Mouse (Mus musculus): ENCODE results near the gene Lrrc2. TPM values are rescaled to one million over a fixed set of nuclear protein-coding genes. Genes with fewer than 3 reads are reported as not detected.
A peak's percentile ranks its signal among the peaks of the same experiment; 100 is the strongest.

Gene Lrrc2
- polyA plus RNA-seq, 1 experiment from 2014 or later = 0.34 TPM

DNA sequence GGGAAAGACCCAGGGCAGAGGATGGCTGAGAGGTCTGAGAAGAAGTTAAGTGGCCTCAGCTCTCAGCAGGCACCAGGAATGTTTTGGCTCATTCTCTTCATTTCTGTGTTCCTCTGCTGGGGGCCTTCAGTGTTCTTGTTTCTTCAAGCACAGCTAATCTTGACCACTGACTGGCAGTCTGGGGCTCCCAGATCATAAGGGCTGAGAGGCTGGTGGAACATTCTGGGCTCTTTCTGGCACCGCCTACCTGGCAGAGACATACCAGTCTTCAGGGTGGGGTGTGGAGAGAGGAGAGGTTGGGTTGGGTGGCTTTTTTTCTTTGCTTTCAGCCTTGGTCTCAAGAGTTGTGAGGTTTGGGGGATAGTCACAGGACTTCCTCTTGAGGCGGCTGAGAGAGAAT lies 47.7 kb downstream of the Lrrc2 start:
- Histone ChIP-seq H3K9ac (no peak overlapping the region), H3K27ac (no peak overlapping the region), H3K36me3 (no peaks in the 10 kb centered on the region)

DNA sequence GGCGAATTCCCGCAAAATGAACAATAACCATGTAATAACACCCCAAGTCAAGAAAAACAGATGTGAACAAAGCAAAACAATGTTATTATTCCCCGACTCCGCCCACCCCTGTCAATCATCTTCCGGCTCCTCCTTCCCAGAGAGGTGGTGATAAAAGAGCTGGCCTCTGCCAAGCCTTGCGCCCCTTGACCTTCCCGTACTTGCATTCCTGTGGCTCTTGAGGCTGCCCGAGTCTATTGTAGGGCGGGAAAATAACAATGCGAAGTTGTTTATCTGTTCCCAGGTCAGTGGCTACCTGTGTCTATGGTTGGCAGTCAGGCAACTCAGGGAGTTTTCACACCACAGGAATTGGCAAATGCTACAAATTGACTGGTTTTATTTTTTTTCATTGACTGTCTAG lies 48.5 kb downstream of the Lrrc2 start:
- no peak overlapping the region for H3K9ac ChIP-seq
- H3K4me2 ChIP-seq (replicated peaks) = no peak overlapping the region
- 63% methylated on average over 10 of the region's 10 CpGs for WGBS
- no peaks in the 10 kb centered on the region for H3K9me3 ChIP-seq
- H3K36me3 ChIP-seq = no peaks in the 10 kb centered on the region
- H3K4me3 ChIP-seq (replicated peaks) = no peak overlapping the region
- ATAC-seq = no peak
- H3K4me1 ChIP-seq (replicated peaks) = 0 out of 2 replicates have a peak, but pooled peaks cover 5% of the 10 kb centered on the region
- no peaks in the 10 kb centered on the region for H3K27me3 ChIP-seq (replicated peaks)
- H3K27ac ChIP-seq = no peak overlapping the region

More for the DNA sequence above, 47.7 kb downstream of the Lrrc2 start:
- Histone ChIP-seq H3K9me3 (no peaks in the 10 kb centered on the region), H3K4me3 (replicated peaks) (no peak overlapping the region), H3K27me3 (replicated peaks) (no peaks in the 10 kb centered on the region), H3K4me1 (replicated peaks) (0 out of 2 replicates have a peak, but pooled peaks cover 5% of the 10 kb centered on the region), H3K4me2 (replicated peaks) (no peak overlapping the region)
- WGBS = 94% methylated on average over 2 of the region's 2 CpGs
- ATAC-seq = no peak

DNA sequence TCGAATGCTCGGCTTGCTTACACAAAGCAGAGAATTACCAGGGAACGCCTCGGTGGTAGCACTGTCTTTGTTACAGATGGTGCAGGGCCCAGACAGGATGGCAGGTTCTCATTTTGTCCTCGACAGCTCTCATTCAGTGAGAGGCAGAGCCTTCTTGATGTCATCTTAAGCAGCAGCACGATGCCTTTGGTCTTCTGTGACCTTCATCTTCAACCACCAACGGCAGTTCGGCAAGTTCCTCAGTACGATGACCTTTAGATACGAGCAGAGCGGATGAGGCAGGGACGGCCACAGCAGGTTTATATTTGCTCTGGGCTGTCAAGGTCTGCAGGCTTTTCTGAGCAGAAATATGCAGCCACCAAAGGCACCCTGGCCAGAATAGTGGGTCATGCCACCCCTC lies 50.3 kb downstream of the Lrrc2 start:
- H3K36me3 ChIP-seq = no peaks in the 10 kb centered on the region
- H3K27me3 ChIP-seq (replicated peaks) = no peaks in the 10 kb centered on the region
- H3K4me3 ChIP-seq (replicated peaks) = no peak overlapping the region
- H3K4me1 ChIP-seq (replicated peaks) = 0 out of 2 replicates have a peak, but pooled peaks cover 5% of the 10 kb centered on the region
- no peak overlapping the region for H3K4me2 ChIP-seq (replicated peaks)
- no peak for ATAC-seq
- H3K9ac ChIP-seq = no peak overlapping the region
- WGBS = 66% methylated on average over 12 of the region's 12 CpGs
- no peak overlapping the region for H3K27ac ChIP-seq
- no peaks in the 10 kb centered on the region for H3K9me3 ChIP-seq

DNA sequence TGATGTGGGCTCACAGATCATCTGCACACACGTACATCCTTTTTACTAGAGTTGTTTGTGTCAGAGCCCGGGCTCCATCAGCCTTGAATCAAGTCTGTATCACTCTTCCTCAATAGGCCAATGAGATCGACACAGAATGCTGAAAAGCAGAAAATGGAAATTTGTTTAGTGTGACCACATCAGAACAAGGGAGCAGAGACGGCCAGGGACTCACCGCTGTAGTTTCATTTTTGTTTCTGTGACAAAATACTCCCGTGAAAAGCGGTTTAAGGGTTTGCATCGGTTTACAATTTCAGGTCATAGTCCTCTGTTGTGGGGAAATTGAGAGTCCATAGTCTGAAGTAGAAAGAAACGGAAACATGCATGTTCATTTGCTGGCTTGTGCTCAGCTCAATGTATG lies 51.9 kb downstream of the Lrrc2 start:
- Histone ChIP-seq H3K27ac (no peak overlapping the region), H3K4me3 (replicated peaks) (no peak overlapping the region), H3K4me2 (replicated peaks) (no peak overlapping the region), H3K36me3 (no peaks in the 10 kb centered on the region), H3K9ac (no peak overlapping the region), H3K4me1 (replicated peaks) (0 out of 2 replicates have a peak, but pooled peaks cover 5% of the 10 kb centered on the region), H3K9me3 (no peaks in the 10 kb centered on the region), H3K27me3 (replicated peaks) (no peaks in the 10 kb centered on the region)
- 86% methylated on average over 9 of the region's 9 CpGs for WGBS
- no peak for ATAC-seq

DNA sequence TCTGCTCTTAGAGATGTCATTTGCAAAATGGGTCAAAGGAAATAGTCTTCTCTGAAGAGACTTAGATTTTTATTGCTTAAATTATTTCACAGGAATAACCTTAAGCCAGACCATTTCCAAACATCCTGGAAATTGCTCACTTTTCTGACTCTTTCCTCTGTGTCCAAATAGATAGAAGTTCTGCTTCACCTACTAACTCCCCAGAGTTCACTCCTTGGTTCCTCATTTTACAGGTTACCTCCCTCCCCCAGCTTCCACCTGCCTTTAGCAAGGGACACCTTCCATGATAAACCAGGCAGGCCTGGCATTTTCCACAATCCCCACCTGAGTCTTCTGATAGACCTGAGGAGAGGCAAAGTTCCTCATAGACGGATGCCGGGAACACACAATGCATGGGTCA lies 55.2 kb downstream of the Lrrc2 start:
- WGBS = 87% methylated on average over 2 of the region's 2 CpGs
- no peaks in the 10 kb centered on the region for H3K36me3 ChIP-seq
- H3K4me3 ChIP-seq (replicated peaks) = no peak overlapping the region
- H3K27ac ChIP-seq = no peak overlapping the region
- no peaks in the 10 kb centered on the region for H3K9me3 ChIP-seq
- no peaks in the 10 kb centered on the region for H3K27me3 ChIP-seq (replicated peaks)
- ATAC-seq = no peak
- no peak overlapping the region for H3K9ac ChIP-seq
- no peak overlapping the region for H3K4me2 ChIP-seq (replicated peaks)
- no peaks in the 10 kb centered on the region for H3K4me1 ChIP-seq (replicated peaks)

DNA sequence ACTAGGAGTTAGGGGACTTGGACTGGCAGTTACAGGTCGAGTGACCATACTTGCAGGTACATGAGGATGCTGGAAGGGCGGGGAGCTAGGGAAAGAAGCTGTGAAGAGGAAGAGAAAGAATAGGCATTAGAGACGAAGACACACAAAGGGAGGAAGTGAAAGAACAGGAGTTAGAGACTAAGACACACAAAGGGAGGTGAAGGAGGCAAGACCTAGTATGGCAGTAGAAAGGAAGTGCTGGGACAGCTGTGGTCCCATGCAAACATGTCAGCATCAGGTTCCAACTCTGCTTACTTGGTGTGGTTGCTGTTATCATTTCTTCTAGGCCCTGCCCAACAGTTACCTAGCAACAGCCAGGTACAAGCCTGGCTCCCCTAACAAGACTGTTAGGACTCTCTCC lies 58.4 kb downstream of the Lrrc2 start:
- Histone ChIP-seq H3K27me3 (replicated peaks) (no peaks in the 10 kb centered on the region), H3K4me3 (replicated peaks) (no peak overlapping the region), H3K4me2 (replicated peaks) (no peak overlapping the region), H3K36me3 (no peaks in the 10 kb centered on the region), H3K27ac (no peak overlapping the region), H3K4me1 (replicated peaks) (no peaks in the 10 kb centered on the region), H3K9me3 (no peaks in the 10 kb centered on the region), H3K9ac (no peak overlapping the region)
- 73% methylated on average over 3 of the region's 3 CpGs for WGBS
- no peak for ATAC-seq

DNA sequence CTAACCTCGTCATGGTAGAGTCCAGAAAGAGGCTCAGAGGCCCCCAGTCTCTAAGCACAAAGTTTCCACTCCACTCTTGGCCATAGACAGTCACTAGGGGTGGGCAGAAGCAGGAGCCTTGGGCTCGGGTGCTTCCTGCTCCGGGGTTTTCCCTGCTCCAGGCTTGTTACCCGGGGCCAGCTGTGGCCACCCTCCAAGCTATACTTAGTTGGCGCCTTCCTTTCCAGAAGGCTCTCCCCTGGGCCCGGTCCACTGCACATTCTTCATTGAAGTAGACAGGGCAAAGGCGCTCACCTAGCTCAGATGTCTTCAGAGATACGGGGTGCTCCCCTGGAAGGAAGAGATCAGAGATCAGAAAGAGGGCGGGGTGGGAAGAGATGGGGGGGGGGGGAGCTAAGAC lies 60.2 kb downstream of the Lrrc2 start:
- Histone ChIP-seq H3K27me3 (replicated peaks) (no peaks in the 10 kb centered on the region), H3K4me1 (replicated peaks) (no peaks in the 10 kb centered on the region), H3K9ac (no peak overlapping the region), H3K4me2 (replicated peaks) (no peak overlapping the region), H3K36me3 (no peaks in the 10 kb centered on the region), H3K27ac (no peak overlapping the region), H3K9me3 (no peaks in the 10 kb centered on the region), H3K4me3 (replicated peaks) (no peak overlapping the region)
- no peak for ATAC-seq
- WGBS = 77% methylated on average over 9 of the region's 9 CpGs

DNA sequence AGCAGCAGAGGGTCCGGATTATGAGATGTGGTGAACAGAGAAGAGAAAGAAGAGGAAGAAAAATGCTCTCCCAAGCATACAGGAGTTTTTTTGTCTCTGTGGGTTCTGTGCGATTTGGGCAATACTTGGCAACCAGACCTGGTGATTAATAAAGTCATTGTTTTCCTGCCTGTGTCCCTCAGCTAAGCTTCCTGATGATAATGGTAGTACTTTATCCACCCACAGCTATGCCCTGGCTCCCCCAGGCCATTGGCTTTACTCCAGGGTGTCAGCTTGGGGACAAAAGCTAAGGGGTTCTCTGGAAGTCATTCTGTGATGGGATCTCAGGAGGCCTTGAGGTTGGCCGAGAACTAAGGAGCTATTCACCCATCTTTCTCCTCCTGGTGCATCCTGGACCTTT lies 60.7 kb downstream of the Lrrc2 start:
- 79% methylated on average over 3 of the region's 3 CpGs for WGBS
- Histone ChIP-seq H3K4me2 (replicated peaks) (no peak overlapping the region), H3K9ac (no peak overlapping the region), H3K27me3 (replicated peaks) (no peaks in the 10 kb centered on the region), H3K27ac (no peak overlapping the region), H3K9me3 (no peaks in the 10 kb centered on the region), H3K4me1 (replicated peaks) (no peaks in the 10 kb centered on the region), H3K36me3 (no peaks in the 10 kb centered on the region), H3K4me3 (replicated peaks) (no peak overlapping the region)
- ATAC-seq = no peak

DNA sequence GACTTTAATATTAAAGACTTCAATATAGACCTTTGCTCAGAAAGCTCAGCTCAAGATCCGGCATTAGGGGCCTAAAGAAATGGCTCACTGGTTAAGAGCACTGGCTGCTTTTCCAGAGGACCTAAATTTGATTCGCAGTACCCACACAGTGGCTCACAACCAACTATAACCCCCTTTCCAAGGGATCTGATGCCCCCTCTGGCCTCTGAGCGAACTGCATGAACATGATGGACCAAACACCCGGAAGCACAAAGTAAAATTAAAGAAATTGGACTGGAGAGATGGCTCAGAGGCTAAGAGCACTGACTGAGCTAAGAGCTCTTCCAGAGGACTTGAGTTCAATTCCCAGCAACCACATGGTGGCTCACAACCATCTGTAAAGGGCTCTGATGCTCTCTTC lies 64.3 kb downstream of the Lrrc2 start:
- ATAC-seq = no peak
- Histone ChIP-seq H3K27me3 (replicated peaks) (no peaks in the 10 kb centered on the region), H3K36me3 (no peaks in the 10 kb centered on the region), H3K4me2 (replicated peaks) (no peak overlapping the region), H3K9me3 (no peaks in the 10 kb centered on the region), H3K4me1 (replicated peaks) (no peaks in the 10 kb centered on the region; the same call in 1 of the 2 replicates), H3K9ac (no peak overlapping the region), H3K4me3 (replicated peaks) (no peak overlapping the region), H3K27ac (no peak overlapping the region)
- 83% methylated on average over 4 of the region's 4 CpGs for WGBS

DNA sequence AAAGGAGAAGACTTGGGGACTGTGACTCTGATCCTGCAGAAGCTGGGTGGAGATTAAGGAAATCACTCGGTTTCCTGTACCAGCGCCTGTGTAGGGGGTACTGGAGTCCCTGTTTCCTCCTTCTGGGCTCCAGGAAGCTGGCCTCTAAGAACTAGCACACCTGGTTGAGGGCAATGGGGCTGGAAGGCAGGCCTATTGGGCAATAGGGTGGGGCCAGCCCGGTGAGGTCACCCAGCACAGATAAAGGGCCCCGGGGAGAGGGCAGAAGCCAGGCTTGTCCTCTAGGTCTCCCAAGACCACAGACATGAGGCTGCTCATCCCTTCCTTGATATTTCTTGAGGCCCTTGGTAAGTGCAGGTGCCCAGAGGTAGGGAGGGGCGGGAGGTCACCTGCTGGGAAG lies 67.7 kb downstream of the Lrrc2 start, which contains the start of gene Ltf:
Gene Ltf (plus strand): TSS at position 250 of the 400 bp plus-strand sequence.
- Histone ChIP-seq H3K9me3 (no peaks in the 10 kb centered on the region), H3K36me3 (no peaks in the 10 kb centered on the region), H3K27me3 (replicated peaks) (no peaks in the 10 kb centered on the region), H3K27ac (no peak within 1 kb of the TSS), H3K4me1 (replicated peaks) (no peaks in the 10 kb centered on the region; the same call in 1 of the 2 replicates), H3K9ac (no peak within 1 kb of the TSS), H3K4me3 (replicated peaks) (no peak within 1 kb of the TSS), H3K4me2 (replicated peaks) (no peak within 1 kb of the TSS)
- peak; percentile 95 for ATAC-seq
- WGBS = 47% methylated on average over 5 of the region's 5 CpGs

DNA sequence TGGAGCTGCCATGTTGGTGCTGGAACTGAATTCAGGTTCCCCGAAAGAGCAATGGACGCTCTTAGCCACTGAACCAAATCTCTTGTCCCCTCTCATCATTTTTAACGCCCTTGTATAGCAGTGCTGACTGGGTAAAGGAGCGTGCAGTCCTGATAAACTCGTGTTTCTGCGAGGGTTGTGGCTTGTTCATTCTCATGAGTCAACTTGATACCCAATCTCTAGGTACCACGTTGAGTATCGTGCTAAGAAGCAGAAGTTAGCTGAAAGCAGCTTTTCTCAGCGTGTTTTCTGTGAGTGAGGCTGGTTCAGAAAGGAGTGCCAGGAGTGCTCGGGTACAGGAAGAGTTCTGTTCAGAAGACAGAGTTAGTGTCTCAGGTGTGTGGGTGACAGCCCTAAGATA lies 75.4 kb downstream of the Lrrc2 start:
- Histone ChIP-seq H3K9me3 (no peaks in the 10 kb centered on the region), H3K4me2 (replicated peaks) (no peak overlapping the region), H3K27me3 (replicated peaks) (no peaks in the 10 kb centered on the region), H3K9ac (no peak overlapping the region), H3K36me3 (no peaks in the 10 kb centered on the region), H3K4me1 (replicated peaks) (no peaks in the 10 kb centered on the region), H3K27ac (no peak overlapping the region), H3K4me3 (replicated peaks) (no peak overlapping the region)
- ATAC-seq = no peak
- 86% methylated on average over 10 of the region's 10 CpGs for WGBS

Data from intestine, embryonic 15.5 days (tissue).